Mouse (Mus musculus): ENCODE measurements around the gene Igf1.

The Igf1 gene

DNA sequence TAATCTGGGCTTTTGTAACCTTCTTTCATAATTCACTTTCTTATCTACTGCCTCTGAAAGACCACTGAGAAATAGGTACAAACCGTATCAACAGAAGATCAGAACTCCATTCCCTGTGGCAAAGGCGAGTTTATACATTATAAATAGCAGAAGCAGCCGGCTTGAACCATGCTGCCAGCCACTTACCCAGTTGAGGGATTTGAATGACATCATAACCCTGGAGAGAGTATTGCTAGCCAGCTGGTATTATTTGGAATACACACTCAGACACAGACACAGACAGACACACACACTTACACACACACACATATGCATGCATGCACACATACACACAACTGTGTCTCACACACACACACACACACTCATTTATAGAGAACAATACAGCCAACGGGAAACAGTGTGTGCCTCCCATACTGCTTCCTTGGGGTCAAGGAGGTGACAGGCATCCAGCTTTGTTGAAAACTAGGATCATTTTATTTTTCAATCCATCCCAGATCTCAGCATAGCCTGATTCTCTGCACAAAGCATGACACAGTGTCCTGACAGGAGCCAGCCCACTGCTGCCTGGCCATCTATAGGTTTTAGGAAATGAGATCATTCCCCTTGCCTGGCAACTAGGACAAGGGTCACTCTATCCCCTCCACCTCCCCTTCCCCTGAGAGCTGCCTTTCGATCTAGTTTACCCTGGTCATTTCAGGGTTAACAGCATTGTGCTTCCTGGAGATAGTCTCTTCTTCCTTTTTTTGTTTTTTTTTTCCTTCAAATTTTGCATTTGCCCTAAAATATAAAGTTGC lies at the start of gene Igf1:
Igf1 (plus strand) TSS at position 253 of the 794 bp plus-strand sequence.
- DNase-seq (ENCODE audit: low spot score) = no peak

DNA sequence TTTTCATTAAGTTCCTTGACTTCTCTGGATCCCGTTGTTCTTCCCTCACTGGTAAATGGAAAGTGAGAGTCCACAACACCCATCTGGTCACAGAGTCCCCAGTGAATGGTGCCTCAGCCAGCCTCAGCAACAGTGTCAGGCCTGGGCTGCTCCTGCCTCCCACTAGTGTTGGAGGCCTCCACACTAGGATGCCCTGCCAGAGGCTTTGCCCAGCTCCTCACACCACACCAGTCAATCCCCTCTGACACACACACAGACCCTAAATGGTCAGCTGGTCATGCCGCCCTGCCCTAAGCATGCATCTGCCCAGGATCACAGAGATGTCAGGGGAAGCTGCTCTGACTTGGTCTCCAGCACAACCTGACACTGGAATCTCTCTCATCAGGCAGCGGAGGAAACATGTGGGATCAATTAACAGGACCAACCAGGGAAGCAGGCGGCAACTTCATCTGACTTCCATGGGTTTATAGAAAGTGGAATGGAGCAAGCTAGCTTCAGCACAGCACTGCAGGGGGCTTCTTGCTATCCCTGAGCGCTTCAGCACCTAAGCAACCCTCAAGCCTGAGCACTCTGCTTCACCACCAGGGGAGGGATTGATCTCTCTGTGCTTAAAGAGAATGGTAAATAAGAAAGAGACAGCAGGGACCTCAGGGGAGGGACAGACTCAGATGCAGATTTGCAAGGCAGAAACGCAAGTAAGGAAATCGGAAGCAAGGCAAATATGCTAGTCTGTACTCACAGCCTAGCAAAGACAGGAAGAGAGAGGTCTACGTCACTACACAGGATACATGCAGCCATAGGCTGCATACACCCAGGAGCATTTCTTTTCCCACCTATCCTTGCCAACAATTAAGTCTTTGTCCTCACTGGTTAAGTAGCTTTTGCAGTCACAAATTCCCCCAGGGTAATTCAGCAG lies 45.6 kb upstream of the Igf1 start:
- DNase-seq (ENCODE audit: low spot score) = no peak

DNA sequence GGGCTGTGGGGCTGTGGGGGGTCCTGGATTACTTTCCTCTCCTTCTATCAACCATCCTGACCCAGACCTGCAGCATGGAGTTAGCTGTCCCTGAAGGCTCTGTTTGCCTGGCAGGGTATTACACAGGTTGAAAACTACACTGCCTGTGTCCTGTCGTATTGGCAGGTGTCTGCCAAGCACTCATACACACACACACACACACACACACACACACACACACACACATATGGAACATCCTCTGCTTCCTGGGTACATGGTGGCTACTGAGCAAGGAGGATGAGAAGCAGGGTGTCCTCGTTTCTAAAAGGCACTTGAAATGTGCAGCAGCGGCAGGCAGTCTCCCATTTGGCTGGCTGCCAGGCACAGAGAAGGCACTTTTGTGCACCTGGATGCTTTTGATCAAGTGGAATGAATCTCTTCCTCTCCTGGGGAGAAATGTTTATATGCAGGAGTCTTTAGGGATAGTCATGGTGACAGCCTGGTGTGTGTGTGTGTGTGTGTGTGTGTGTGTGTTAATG lies 44.9 kb upstream of the Igf1 start:
- DNase-seq (ENCODE audit: low spot score) = no peak

DNA sequence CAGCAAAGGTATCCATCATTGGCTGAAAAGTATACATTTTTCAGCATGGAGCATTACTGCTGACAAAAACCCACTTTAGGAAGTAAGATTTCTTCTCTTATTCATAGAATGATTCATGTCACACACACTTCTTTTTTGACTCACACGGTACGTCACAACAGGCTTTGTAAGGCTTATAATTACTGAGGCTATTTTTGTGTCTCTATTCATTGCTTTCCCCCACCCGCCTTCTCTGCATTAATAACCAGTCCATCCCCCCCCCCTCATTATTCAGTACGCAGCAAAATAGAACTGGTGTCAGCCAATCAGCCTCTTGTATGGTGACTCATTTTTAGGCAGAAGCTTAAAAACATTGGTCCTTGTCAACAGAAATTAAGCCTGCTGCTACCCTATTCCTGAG lies 41.2 kb upstream of the Igf1 start:
- no peak for DNase-seq (ENCODE audit: low spot score)

DNA sequence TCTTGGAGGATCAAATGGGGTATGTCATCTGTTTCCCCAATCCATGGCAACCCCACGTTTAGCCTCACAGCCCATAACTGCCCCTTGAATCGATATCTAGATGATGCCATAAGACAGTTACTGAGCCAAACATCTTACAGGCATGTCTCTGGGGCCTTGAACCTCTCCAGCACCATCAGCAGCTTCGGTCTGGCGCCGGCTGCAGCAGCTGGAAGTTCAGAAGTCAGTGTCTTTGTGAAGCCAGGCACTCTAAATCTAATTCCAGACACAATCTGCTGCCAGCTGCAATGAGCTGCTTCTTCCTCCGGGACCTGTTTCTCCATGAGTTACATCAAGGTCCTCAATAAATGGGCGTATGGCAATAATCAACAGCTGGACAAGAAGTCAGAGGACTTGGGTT lies 40.3 kb upstream of the Igf1 start:
- no peak for DNase-seq (ENCODE audit: low spot score)

DNA sequence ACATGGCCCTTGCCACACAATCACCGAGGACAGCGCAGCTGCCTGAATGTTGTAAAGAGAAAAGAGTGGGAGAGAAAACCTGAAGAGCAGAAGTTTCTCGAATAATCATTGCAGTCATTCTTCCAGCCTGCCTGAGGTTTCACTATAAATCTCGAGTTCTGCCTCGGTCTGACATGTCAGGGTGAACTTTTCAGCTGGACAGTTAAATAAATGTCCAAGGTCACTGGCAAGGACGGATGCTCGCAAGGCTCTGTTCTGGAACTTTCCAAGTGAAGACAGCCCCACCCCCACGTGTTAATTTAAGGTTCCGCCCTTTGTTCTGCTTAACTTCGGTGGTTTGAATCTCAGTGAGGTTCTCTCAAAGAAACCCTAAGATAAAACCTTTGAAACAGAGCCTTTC lies 36.2 kb upstream of the Igf1 start:
- DNase-seq (ENCODE audit: low spot score) = no peak

DNA sequence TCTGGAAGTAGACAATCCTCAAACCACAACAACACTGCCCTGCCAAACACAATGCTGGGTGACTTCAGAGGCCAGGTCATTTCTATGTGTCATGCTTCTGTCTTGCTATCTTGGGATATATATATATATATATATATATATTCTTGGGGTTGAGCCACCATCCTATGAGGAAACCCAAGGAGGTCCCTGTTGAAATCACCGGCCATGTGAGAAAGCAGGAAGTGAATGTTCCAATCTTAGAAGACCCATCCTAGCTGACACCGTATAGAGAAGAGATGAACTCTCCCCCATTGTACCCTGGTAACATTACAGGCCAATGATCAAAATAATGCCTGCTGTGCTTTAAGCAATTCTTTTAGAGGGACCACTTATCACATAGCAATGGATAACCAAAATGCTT lies 28.1 kb upstream of the Igf1 start:
- DNase-seq (ENCODE audit: low spot score) = no peak

DNA sequence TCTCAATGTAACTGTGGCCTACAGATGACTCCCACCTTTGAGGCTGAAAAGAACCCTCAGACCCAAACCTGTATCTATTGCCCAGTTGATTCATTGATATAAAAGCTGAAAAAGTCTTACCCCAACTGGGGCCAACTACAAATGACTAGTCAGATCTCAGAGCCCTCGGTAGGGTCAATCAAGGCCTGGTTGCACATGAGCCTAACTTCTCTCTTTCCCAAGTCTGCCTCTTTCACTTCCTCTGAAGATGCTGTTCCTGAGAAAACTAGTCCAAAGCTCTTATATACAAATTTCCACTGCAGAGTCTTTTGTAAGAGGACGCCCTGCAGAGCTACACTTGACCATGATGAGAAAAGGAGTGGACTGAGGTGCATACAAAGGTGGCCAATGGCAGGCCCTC lies 27.4 kb upstream of the Igf1 start:
- DNase-seq (ENCODE audit: low spot score) = no peak

DNA sequence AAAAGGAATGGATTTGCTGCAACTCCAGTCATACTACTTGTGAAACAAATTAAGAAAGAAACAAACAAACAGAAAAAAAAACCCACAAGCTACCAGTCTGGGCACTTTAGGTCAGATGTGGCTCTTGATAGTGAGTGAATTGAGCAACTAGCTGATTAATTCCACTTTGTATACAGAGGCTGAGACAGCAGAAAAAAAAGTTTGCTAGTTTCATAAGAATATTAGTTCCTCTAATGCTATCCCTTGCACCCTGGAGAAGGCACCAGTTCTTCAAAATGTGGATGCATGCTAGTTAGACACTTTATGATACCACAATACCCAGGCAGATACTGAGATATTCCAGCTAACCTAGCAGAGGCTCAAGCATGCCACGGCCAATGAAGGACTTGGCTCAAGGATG lies 26.0 kb upstream of the Igf1 start:
- DNase-seq (ENCODE audit: low spot score) = no peak

DNA sequence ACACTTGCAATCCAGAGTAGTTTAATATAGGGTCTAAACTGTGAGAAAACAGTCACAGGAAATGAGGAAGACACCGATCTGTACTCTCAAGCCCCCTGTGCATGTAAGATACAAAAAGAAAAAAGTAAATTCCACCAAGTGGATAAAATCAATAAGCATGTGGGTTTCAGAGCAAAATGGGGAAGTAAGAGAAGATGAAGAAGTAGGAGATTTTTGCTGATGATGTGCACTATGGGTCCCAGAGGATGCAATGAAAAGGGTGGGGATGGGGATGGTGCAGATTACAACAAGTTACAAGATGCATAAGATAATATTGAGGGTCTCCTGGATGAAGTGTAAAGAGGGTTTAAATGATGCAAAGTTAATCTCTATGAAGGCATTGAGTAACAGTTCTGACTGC lies 18.6 kb upstream of the Igf1 start:
- no peak for DNase-seq (ENCODE audit: low spot score)

DNA sequence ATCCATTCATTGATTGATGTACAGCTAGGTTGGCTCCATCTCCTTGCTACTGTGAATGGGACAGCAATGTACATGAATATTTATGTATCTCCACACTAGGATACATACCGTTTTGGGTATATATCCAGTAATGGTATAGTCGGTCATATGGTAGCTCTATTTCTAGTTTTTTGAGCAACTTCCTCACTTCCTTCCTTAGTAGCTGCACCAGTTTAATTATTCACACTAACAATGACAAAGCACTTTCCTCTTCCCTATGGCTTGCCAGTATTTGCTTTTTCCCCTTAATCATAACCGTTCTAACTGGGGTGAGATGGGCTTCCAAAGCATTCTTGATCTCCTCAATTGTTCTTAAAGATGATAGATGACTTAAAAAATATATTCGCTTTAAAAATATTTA lies 15.6 kb upstream of the Igf1 start:
- DNase-seq (ENCODE audit: low spot score) = no peak

DNA sequence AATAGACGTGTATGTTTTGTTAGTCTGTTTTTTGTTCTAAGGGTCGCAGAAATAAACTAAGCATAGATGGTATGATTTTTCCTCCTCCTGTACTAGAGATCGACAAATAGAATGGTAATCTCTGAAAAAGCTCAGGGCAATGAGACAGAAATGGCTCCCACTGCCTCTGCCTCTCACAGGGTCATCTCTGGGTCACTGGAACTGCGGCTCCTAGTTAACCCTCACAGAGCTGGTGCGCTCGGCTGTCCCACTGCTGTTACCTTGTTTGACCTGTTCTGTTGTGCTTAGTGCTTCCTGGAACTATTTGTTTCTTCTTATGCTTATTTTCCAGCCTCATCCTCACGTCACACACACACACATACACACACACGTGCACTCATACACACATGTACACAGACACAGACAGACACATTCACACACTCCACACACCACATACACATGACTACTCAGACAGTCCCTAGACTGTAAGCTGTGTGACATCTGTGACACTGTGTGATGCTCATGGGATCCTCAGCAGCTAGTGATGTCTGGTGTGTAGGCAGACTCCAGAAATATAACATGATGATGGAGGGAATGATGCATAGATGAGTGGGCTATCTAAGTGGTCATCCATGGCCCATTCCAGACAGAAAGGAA lies 13.0 kb upstream of the Igf1 start:
- no peak for DNase-seq (ENCODE audit: low spot score)

DNA sequence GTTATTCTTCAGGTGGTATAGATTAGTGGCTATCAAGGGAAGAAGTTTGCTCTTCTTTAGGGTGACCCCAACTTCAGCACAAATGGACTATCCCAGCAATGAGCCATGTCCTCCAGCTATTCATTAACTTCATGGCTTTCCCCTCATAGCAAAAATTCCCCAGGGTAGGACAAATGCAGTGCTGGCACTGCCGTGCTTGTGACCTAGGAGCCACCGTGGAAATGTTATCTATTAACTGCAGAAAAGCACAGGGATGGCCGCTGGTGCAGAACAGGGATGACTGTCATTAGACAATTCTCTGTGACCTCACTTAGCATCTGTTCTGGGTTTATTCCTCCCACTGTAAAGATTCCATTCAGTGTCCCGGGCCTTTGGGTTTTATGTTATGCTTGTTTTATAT lies 10.2 kb upstream of the Igf1 start:
- DNase-seq (ENCODE audit: low spot score) = no peak

DNA sequence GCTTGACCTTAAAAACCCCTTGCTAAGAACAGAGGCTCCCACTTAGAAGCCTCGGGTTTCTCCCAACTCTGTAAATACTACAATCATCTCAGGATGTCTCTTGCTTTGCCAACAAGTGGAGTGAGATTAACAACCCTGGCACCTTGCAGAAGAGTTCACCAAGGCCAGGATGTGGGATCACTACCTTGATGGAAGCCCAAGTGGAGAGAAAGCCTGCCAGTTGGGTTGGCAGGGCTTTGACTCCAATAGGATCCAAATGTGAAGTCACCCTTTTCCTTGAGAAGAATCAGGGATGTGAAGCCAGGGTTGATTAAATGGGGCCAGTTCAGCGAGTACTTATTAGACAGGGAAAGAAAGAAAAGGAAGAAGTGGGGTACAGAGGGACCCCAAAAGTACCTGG lies 9.6 kb upstream of the Igf1 start:
- no peak for DNase-seq (ENCODE audit: low spot score)

DNA sequence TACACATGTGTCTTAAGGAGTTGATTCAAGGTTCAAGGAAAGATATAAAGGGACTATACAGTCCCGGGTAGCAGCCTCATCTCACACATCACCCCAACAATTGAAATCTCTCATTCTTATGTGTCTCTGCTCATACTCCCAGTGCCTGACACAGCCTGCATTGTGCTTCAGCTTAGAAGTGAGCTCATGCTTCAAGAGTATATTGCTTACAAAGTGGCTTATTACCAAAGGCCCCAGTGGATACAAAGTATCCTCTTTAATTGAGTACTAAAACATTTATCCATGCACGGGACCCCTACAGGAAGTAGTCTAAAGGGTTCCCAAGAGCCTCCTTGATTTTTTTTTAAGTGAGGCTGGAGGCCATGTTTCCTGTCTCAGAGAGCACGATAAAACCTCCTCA lies 6.6 kb upstream of the Igf1 start:
- DNase-seq (ENCODE audit: low spot score) = no peak

DNA sequence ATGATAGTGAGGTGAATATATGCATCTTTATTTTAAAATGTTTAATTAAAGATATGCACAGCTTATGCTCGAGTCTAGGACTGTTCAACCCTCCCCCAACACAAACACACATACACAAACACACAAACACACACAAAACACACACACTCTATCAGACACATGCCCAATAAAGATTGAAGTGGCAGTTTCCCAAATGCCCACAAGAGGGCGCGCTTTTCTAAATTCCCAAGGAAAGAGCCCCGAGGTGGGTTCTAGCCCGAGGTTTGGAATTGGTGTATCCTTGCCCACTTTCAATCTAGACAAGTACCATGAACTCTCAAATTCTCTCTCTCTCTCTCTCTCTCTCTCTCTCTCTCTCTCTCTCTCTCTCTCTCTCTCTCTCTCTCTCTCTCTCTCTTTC lies 3.7 kb upstream of the Igf1 start:
- DNase-seq (ENCODE audit: low spot score) = no peak

DNA sequence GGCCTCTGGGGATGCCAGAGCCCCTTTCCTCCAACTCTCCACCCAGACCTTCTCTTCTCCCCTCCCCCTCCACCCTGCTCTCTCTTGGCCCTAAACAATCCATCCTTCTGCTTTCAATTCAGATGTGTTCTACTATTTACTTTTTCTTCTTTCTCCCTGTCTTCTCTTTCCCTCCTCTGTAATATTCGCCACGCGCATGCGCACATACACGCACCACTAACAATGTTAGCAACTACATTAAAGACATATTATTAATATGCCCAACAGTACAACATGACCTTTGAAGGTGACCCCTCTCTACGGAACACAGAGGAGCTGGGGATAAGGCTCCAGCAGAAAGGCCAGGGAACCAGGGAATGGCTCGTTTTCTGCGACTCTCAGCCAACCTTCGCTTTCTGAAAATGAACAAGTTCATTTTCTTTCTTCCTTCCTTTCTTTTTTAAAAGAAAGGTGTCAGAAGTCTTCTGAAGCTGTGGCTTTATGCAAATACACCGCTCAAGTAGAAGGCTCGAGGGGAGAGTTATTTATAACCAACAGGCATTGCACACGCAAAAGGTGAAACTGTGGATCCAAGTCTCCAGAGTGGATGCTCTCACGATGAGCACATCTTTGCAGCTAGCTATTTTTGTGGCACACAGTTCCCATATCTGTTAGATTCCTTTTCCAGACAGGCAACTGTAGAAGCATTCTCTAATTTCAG lies 2.5 kb upstream of the Igf1 start:
- no peak for DNase-seq (ENCODE audit: low spot score)

DNA sequence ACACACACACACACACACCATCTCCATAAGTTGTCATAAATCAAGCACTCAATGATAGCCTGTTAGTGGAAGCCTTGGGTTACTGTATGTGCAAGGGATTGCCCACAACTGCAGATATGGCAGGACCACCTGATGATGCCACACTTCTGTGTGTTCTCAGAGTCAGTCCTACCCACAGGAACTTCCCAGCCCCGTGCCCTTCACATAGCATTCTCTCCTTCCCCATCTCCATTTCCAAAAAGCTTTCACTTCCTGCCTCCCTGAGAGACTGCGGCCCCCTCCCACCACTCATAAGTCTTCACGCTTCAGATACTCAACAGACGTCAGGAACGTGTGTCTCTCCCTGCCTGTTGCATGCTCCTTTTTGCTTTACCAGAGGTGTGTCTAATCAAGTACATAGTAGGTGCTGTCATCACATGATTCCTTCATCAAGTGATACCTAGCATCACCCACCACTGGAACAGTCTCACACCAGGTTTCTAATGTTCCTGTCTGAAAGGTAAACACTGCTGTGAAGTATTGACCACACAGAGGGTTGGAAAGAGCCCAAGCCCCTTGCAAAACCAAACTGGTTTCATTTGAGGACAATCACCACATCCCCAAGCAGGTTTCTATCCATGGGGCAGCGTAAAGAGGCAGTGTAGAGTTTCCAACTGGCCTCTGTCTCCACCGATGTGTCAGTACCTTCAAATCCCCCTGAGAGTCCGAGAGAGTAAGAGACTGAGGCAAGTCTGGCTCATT lies 680 bp upstream of the Igf1 start:
- DNase-seq (ENCODE audit: low spot score) = no peak

DNA sequence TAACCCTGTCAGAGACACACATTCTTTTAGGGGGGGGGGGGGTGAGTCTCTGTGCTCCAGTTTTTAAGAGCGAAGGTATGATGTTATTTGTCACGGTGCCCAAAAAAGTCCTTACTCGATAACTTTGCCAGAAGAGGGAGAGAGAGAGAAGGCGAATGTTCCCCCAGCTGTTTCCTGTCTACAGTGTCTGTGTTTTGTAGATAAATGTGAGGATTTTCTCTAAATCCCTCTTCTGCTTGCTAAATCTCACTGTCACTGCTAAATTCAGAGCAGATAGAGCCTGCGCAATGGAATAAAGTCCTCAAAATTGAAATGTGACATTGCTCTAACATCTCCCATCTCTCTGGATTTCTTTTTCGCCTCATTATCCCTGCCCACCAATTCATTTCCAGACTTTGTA lies 874 bp downstream of the Igf1 start:
- no peak for DNase-seq (ENCODE audit: low spot score)

DNA sequence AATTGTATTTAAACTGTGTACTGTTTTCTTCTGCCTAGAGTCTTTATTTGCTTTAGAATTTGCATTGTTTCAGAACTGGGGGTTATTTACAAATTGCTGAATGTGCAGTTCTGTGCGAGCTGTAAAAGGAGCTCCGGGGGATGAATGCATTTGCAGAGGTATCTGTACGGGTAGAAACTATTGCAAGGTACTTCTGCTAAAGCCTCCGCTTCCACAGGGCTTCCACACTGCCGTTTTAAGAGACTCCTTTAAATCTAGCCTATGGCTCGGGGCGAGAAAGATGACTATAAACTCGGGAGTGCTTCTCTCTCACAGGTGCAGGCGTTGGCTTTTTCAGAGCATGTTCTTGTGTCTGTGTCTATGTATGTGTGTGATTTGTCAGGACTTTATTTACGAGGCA lies 1.4 kb downstream of the Igf1 start:
- DNase-seq (ENCODE audit: low spot score) = no peak
